Mouse (Mus musculus) heart, embryonic 15.5 days (tissue): ENCODE data around the gene Trmt13. TPM values are rescaled to one million over a fixed set of nuclear protein-coding genes. Genes with fewer than 3 reads are reported as not detected.

Experiments
- ATAC-seq: fragments of 200-750 bp; cut with Nextera tagmentation; replicated peaks from 2 replicates; pipeline ENCODE4 v1.8.0; 2017; ENCODE audit warnings: low read depth, moderate TSS enrichment; ENCODE audit not compliant: insufficient number of reproducible peaks, insufficient read depth, low FRiP score
- H3K27ac ChIP-seq: fragments of 300-500 bp; sonication (generic); 2 replicates; pipeline ENCODE4 v1.5.1; 2015; ENCODE audit warnings: mild to moderate bottlenecking, inconsistent platforms
- H3K27me3 ChIP-seq: fragments of 300-500 bp; sonication (generic); 2 replicates; pipeline ENCODE4 v1.6.1; 2015; ENCODE audit warnings: inconsistent platforms
- H3K36me3 ChIP-seq: fragments of 300-500 bp; sonication (generic); 2 replicates; pipeline ENCODE4 v1.6.1; 2015; ENCODE audit warnings: mild to moderate bottlenecking, inconsistent platforms
- H3K4me1 ChIP-seq: fragments of 300-500 bp; sonication (generic); replicated peaks from 2 replicates; pipeline ENCODE4 v1.6.1; 2015; ENCODE audit warnings: inconsistent platforms
- H3K4me2 ChIP-seq: fragments of 300-500 bp; sonication (generic); 2 replicates; pipeline ENCODE4 v1.6.1; 2015; ENCODE audit warnings: inconsistent platforms, mild to moderate bottlenecking, moderate library complexity
- H3K4me3 ChIP-seq: fragments of 300-500 bp; sonication (generic); 2 replicates; pipeline ENCODE4 v1.5.1; 2015; ENCODE audit warnings: mild to moderate bottlenecking, inconsistent platforms
- H3K9ac ChIP-seq: fragments of 300-500 bp; sonication (generic); 2 replicates; pipeline ENCODE4 v1.6.1; 2015; ENCODE audit warnings: mild to moderate bottlenecking, inconsistent platforms
- H3K9me3 ChIP-seq: fragments of 300-500 bp; sonication (generic); replicated peaks from 2 replicates; pipeline ENCODE4 v1.6.1; 2016; ENCODE audit warnings: inconsistent platforms
- WGBS: fragments of 180-500 bp; shearing (Covaris S2); methylation state at CpG from one replicate; pipeline ENCODE4 v1.1.7; 2015; ENCODE audit warnings: mixed read lengths; 5-methylcytosine and 5-hydroxymethylcytosine counted together
- polyA plus RNA-seq: library from polyadenylated mRNA; unstranded; fragments of >200 nt; fragmentation: Nextera tagmentation; extraction: Ambion mirVana; gene quantifications from 2 replicates; pipeline ENCODE4 v1.2.1, GENCODE M21; 2015

Gene Trmt13
- polyA plus RNA-seq, 1 experiment from 2014 or later, result 18.3 TPM

DNA sequence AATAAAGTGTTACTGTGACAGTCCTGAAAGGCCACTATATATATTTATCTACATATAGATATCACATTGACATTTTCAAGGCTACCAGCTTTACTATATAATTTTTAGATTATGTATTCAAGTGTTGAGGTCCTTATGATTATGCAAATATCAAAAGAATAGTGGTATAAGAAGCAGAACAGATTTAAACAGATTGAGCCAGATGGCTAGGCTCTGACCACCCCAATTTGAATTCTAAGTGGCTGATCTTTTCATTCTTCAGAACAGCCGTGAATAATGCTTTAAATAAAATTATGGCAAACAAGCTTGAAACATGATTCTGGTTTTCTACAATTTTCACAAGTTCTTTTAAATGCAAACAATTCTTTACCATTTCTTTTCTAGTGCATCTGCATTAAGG, 17.1 kb upstream of the Trmt13 start:
- H3K9ac ChIP-seq, result no peak overlapping the region
- no peaks in the 10 kb centered on the region for H3K27me3 ChIP-seq
- 0 out of 2 replicates have a peak, but pooled peaks cover 2% of the 10 kb centered on the region for H3K4me1 ChIP-seq
- WGBS, result 73% methylated on average over 1 of the region's 1 CpGs
- H3K4me3 ChIP-seq, result no peak overlapping the region
- H3K27ac ChIP-seq, result no peak overlapping the region
- no peak for ATAC-seq
- H3K4me2 ChIP-seq, result no peak overlapping the region
- no peaks in the 10 kb centered on the region for H3K9me3 ChIP-seq
- H3K36me3 ChIP-seq, result peaks cover 54% of the 10 kb centered on the region

DNA sequence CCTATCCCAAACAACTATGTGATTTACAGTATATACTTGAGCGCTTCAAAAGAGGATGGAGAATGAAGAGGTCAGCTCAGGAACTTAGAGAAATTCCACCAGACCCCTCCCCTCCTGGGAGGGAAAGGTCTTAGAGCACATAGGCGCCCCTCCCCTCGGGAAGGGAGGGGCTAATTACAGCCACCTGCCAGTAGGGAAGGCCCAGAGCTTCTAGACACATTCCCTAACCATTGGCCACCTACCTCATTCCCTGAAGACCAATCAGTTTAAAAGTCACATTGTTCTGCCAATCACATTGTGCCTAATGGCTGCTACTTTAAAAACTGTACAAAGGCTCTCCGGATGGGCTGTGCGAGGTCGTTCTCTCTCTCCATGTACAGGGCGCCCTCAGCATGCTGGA, 8.3 kb upstream of the Trmt13 start:
- Histone ChIP-seq H3K27ac (no peak overlapping the region), H3K36me3 (peaks cover 36% of the 10 kb centered on the region), H3K27me3 (no peaks in the 10 kb centered on the region), H3K9me3 (no peaks in the 10 kb centered on the region), H3K9ac (no peak overlapping the region), H3K4me1 (no peaks in the 10 kb centered on the region), H3K4me3 (no peak overlapping the region), H3K4me2 (no peak overlapping the region)
- no peak for ATAC-seq
- WGBS, result 94% methylated on average over 7 of the region's 7 CpGs

DNA sequence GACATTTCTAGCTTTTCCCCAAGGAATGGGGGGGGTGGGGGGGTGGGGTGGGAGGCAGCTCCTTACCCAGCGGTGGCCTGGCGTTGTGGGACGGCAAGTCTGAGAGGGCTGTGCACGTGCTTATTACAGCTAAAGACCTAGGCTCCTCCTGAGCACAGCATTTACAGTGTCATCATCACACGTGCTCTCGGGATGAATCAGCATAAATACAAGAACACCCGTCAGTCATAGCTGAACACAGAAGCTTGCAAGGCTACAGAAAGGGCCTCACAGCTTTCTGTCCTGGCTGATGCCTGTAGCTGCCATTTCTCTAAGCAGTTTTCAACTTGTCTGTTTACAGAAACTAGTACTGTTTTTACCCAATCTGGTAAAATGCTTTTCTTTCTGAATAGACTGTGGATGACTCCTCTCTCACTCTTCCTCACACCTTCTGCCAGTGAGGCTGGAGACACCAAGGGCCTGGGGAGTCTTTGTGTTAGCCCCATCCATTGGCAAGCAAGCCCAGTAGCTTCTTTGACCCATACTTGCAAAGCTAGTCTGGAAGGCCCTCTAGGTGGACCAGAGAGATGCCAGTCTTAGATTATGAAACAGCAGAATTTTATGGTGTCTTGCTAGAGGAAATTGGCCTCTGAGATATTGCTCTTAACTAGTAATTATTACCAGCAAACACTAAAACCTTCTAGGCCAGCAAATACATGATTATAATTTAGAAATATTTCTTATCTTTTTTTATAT, 6.4 kb upstream of the Trmt13 start:
- Histone ChIP-seq H3K9ac (no peak overlapping the region), H3K36me3 (peaks cover 37% of the 10 kb centered on the region), H3K4me2 (no peak overlapping the region), H3K9me3 (no peaks in the 10 kb centered on the region), H3K27ac (no peak overlapping the region), H3K4me3 (no peak overlapping the region), H3K27me3 (no peaks in the 10 kb centered on the region), H3K4me1 (no peaks in the 10 kb centered on the region)
- 93% methylated on average over 7 of the region's 7 CpGs for WGBS
- no peak for ATAC-seq

DNA sequence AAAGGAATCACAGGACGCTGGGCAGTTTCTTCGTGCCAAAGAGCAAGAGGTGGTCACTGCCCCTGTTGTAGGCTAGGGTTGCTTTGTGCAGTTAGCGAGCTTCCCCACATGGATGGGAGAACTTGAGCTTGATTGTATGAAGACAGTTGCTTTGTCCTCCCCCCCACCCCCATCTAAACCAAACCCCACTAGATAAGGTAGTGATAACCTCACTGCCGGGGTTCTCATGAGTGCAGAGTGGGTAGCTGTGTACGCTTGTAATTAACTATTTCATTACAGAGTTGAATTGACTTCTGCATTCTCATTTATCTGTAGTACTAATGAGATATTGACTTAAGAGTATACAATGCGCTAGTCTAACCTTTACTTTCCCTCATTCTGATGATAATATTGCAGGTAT, 4.5 kb upstream of the Trmt13 start:
- H3K27ac ChIP-seq, result no peak overlapping the region
- 68% methylated on average over 6 of the region's 6 CpGs for whole genome bisulfite sequencing
- no peak for ATAC-seq
- no peaks in the 10 kb centered on the region for H3K4me1 ChIP-seq
- H3K4me3 ChIP-seq, result no peak overlapping the region
- no peak overlapping the region for H3K9ac ChIP-seq
- H3K27me3 ChIP-seq, result no peaks in the 10 kb centered on the region
- no peak overlapping the region for H3K4me2 ChIP-seq
- no peaks in the 10 kb centered on the region for H3K9me3 ChIP-seq
- H3K36me3 ChIP-seq, result peaks cover 56% of the 10 kb centered on the region

DNA sequence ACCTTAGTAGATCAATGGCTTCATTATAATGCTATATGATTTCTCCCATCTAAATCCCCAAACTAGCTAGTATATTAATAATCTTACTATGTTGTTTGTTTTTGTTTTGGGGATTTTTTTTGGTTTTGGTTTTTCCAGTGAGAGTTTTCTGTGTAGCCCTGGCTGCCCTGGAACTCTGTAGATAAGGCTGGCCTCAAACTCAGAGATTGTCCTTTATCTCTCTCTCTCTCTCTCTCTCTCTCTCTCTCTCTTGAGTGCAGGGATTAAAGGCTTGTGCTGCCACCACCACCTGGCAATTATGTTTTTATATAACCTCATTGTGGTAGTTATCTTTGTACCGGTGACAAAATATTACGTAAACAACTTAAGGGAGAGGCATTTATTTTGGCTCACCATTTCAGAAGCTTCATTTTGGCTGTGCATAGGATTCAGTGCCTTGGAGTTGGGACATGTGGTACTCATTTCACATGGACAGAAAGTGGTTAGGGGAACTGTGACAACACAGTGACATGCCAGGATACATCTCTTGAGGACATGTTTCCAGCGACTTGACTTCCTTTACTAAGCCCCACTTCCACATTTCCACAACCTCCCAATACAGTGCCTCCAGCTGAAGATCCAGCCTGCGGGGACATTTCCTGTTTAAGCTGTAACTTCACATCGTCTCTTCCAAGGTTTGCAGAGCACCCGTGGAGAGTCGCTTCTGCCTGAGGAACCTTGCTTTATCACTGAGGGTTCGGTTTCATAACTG, 1.1 kb upstream of the Trmt13 start:
- no peaks in the 10 kb centered on the region for H3K9me3 ChIP-seq
- H3K9ac ChIP-seq, result no peak overlapping the region
- H3K4me2 ChIP-seq, result no peak overlapping the region
- 84% methylated on average over 8 of the region's 8 CpGs for WGBS
- H3K4me1 ChIP-seq, result no peaks in the 10 kb centered on the region
- H3K36me3 ChIP-seq, result peaks cover 51% of the 10 kb centered on the region
- no peak overlapping the region for H3K27ac ChIP-seq
- H3K27me3 ChIP-seq, result no peaks in the 10 kb centered on the region
- ATAC-seq, result no peak
- H3K4me3 ChIP-seq, result no peak overlapping the region

DNA sequence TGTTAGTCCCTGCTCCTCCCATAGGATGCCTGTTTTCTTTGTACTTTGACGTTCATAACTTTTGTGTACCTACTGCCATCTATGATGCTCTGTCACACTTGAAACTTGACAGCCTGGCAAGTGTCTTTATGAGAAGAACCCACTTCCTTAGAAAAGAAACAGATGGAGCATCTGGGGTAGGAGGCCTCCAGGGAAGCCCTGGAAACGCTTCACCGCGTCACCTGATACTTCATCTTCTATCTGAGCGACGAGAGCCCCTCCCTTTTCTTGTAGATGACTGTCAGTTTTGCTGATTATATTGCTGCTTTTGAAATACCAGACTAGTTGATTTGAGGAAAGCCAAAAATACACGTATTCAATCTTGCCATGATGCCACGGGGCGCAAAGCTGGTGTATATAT, 9.8 kb downstream of the Trmt13 start:
- 68% methylated on average over 9 of the region's 9 CpGs for WGBS

DNA sequence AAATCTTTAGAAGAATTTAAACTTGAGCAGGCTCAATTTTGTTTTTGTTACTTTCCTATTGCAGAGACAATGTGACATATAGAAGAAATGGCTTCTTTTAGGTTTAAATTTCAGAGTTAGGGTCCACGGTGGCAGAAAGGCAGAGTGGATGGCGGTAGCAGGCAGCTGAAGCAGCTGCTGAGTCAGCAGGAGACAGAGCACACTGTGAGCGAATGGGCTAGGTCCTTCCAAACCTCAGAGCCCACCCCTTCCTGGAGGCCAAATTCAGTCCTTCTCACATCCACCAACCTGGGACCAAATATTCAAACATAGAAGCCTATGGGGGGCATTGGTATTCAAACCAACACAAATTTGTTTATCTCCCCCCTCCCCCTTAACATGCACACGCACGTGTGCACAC, 12.6 kb downstream of the Trmt13 start:
- Histone ChIP-seq H3K4me2 (no peak overlapping the region), H3K27me3 (no peaks in the 10 kb centered on the region), H3K4me3 (no peak overlapping the region), H3K27ac (no peak overlapping the region), H3K9me3 (no peaks in the 10 kb centered on the region), H3K4me1 (no peaks in the 10 kb centered on the region), H3K9ac (no peak overlapping the region), H3K36me3 (peaks cover 2% of the 10 kb centered on the region; the same call in 1 of the 2 replicates)
- 85% methylated on average over 5 of the region's 5 CpGs for WGBS
- no peak for ATAC-seq

More for the DNA sequence above, 9.8 kb downstream of the Trmt13 start:
- no peak for ATAC-seq
- no peaks in the 10 kb centered on the region for H3K4me1 ChIP-seq
- no peak overlapping the region for H3K4me2 ChIP-seq
- H3K27me3 ChIP-seq, result no peaks in the 10 kb centered on the region
- no peak overlapping the region for H3K4me3 ChIP-seq
- H3K9me3 ChIP-seq, result no peaks in the 10 kb centered on the region
- H3K27ac ChIP-seq, result no peak overlapping the region
- peaks cover 24% of the 10 kb centered on the region for H3K36me3 ChIP-seq
- H3K9ac ChIP-seq, result no peak overlapping the region

DNA sequence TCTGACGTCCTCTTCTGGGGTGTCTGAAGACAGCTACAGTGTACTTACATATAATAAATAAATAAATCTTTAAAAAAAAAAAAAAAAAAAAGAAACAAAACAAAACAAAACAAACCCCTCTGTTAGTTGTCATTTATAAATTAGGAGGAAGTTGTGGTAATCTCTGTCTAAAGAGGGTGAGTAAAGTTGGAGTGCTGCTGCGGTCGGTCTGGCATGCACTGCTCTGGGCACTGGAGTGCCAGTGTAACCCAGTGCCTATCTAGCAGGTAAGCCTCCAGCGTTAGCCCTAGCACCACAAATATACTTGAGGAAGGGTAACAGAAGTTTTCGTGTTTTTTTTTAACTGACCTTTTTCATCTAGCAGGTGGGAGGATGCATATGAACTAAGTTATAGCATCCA, 13.4 kb downstream of the Trmt13 start:
- ATAC-seq, result no peak
- no peaks in the 10 kb centered on the region for H3K4me1 ChIP-seq
- H3K9me3 ChIP-seq, result no peaks in the 10 kb centered on the region
- no peak overlapping the region for H3K9ac ChIP-seq
- no peak overlapping the region for H3K27ac ChIP-seq
- no peaks in the 10 kb centered on the region for H3K36me3 ChIP-seq
- H3K4me2 ChIP-seq, result no peak overlapping the region
- no peak overlapping the region for H3K4me3 ChIP-seq
- WGBS, result 87% methylated on average over 5 of the region's 5 CpGs
- no peaks in the 10 kb centered on the region for H3K27me3 ChIP-seq

DNA sequence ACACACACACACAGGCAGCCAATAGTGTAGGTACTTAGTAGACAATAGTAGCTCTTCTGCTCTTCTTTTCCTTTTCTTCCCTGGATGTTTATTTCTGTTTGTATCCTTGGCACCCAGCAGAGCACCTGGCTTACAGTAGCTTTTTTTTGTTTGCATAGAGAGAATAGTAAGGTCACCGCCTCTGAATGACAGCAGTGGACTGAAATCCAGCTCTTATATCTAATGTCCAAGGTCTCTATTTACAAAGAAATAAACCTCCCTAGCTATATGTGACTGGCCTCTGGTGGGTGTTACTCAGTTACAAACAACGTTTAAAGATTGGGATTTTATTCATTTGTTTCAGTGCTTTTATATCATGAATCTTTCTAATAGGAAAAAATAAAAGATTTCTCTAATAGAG, 14.7 kb downstream of the Trmt13 start:
- no peaks in the 10 kb centered on the region for H3K36me3 ChIP-seq
- 0 out of 2 replicates have a peak, but pooled peaks cover 5% of the 10 kb centered on the region for H3K4me1 ChIP-seq
- no peaks in the 10 kb centered on the region for H3K9me3 ChIP-seq
- no peak overlapping the region for H3K27ac ChIP-seq
- H3K9ac ChIP-seq, result no peak overlapping the region
- no peak overlapping the region for H3K4me3 ChIP-seq
- H3K4me2 ChIP-seq, result no peak overlapping the region
- ATAC-seq, result no peak
- H3K27me3 ChIP-seq, result no peaks in the 10 kb centered on the region
- 88% methylated on average over 2 of the region's 2 CpGs for WGBS

DNA sequence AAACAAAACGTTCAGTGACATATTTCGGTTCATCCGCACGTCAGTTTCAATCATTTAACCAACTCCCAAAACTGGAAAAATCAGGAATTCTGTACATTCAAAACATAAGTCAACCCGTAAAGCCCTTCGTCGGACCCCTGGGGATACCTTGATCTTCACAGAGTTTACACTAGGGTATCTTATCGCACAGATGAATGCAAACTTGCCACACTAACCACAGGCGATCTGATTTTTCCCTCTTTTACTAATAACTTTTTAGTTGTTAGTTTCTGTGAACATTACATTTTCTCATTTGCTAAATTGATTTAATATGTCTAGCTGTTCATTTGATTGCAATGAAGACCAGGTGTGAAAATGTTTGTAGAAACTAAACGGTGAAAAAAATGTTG, 18.8 kb downstream of the Trmt13 start:
- 7% methylated on average over 10 of the region's 10 CpGs for WGBS
- H3K36me3 ChIP-seq, result peaks cover 9% of the 10 kb centered on the region
- H3K27me3 ChIP-seq, result no peaks in the 10 kb centered on the region
- peaks cover 10% of the 10 kb centered on the region; the same call in 1 of the 2 replicates for H3K4me1 ChIP-seq
- no peaks in the 10 kb centered on the region for H3K9me3 ChIP-seq
- peak overlapping the region; percentile 68 for H3K9ac ChIP-seq
- no peak for ATAC-seq
- H3K4me2 ChIP-seq, result peak overlapping the region; percentile 80
- H3K27ac ChIP-seq, result no peak overlapping the region
- peak overlapping the region; percentile 75 for H3K4me3 ChIP-seq

DNA sequence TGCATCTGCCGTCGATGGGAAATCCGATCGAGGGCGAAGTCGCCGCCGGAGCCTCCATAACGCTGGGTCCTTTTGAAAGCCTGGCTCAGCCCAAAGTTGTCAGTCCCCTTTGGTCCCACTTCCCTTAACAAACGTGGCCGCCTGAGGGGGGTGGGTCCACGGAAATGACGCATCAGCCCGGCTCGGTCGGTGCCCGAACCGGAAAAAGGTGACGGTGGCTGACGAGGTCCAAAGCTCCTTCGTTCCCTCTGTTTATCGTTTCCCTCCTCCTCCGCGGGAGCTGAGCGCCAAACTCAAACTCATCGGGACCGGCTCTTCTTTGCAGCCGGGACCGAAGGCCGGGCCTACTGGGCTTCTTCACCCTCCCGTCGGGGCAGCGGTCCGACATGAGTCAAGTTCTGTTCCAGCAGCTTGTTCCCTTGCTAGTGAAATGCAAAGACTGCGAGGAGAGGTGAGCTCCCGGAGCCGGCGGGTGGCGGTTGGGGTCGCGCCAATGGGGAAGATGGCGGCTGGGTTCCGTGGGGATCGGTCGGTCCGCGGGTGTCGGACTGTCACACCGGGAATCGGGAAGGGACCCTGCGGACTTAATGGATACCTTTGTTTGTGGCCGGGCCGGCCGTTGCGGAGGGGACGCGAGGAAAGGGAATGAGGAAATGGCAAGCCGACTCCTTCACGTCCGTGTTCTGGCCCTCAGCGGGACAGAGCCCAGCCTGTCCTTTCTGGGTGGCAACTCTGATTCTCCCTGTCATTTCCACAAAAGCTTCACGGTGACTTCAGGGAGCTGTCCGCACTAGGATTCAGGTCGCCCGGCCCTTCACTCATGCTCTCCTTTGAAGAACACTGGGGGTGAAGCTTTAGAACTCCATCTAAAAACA, 19.4 kb downstream of the Trmt13 start, which contains the start of gene Sass6:
TSS of gene Sass6 (plus strand) at position 255 of the 875 bp plus-strand sequence.
- under 1% methylated on average over 65 of the region's 65 CpGs for WGBS

More for the DNA sequence above, 19.4 kb downstream of the Trmt13 start, which contains the start of gene Sass6:
- Histone ChIP-seq H3K27me3 (no peaks in the 10 kb centered on the region), H3K9me3 (no peaks in the 10 kb centered on the region), H3K4me2 (peak within 1 kb of the TSS; percentile 80), H3K27ac (peak within 1 kb of the TSS; percentile 92), H3K36me3 (peaks cover 15% of the 10 kb centered on the region), H3K9ac (peak within 1 kb of the TSS; percentile 83), H3K4me3 (peak within 1 kb of the TSS; percentile 75), H3K4me1 (peaks cover 10% of the 10 kb centered on the region; the same call in 1 of the 2 replicates)
- peak; percentile 96 for ATAC-seq
